ENCODE assay signal across 8 mouse cellular contexts in genomic region chr2:48950252-48950315, GRCm38 (mm10). TPM values are rescaled to one million over a fixed set of nuclear protein-coding genes. Genes with fewer than 3 reads are reported as not detected.
DNase-seq lines count a peak whose midpoint lies in the region; ATAC-seq and TF ChIP-seq lines count a peak whose summit lies in the region.

TSS of gene Orc4 (minus strand) at chr2:48950277.

- no peak for TF ChIP-seq EP300 in heart, postnatal 0 days (IDR thresholded peaks at IDR 0.05; ENCODE audit: low read depth)

- DNase-seq in neural tube, embryonic 11.5 days (ENCODE audit: low spot score), result no peak
- DNase-seq in neural tube, embryonic 10.5 days (ENCODE audit: extremely low spot score, low spot score), result no peak
- DNase-seq in heart, postnatal 0 days (ENCODE audit: low spot score), result no peak
- no peak for DNase-seq in limb, embryonic 11.5 days (ENCODE audit: low spot score)
- no peak for DNase-seq in embryo, embryonic 11 days
- DNase-seq in right cerebral cortex, adult 18-20 months, result no peak

- ATAC-seq in neural tube, embryonic 11.5 days (ENCODE audit: insufficient read depth, low FRiP score, low TSS enrichment), result no peak
- ATAC-seq in embryonic facial prominence, embryonic 15.5 days (ENCODE audit: insufficient number of reproducible peaks, low FRiP score, low TSS enrichment, low read depth), result no peak
- no peak for ATAC-seq in heart, postnatal 0 days (ENCODE audit: insufficient read depth, low read depth)
- ATAC-seq in limb, embryonic 11.5 days (ENCODE audit: insufficient number of reproducible peaks, low FRiP score, low TSS enrichment, low read depth), result no peak; the same call in 1 of the 2 replicates
- ATAC-seq in neutrophil, adult 5-6 weeks (ENCODE audit: extremely low read depth, insufficient number of reproducible peaks, low FRiP score, poor library complexity, severe bottlenecking), result no peak

- H3K27me3 ChIP-seq in neural tube, embryonic 11.5 days (ENCODE audit: control insufficient read depth, insufficient read depth, low read length), result no peaks in the 10 kb centered on the region
- H3K27me3 ChIP-seq in embryonic facial prominence, embryonic 15.5 days, result no peaks in the 10 kb centered on the region
- H3K27me3 ChIP-seq in heart, postnatal 0 days (ENCODE audit: control insufficient read depth, insufficient read depth, low read length), result no peaks in the 10 kb centered on the region
- H3K27me3 ChIP-seq in limb, embryonic 11.5 days (ENCODE audit: control insufficient read depth, insufficient read depth, low read length), result no peaks in the 10 kb centered on the region

- WGBS in neural tube, embryonic 11.5 days, result 0% methylated on average over 2 of the region's 2 CpGs
- WGBS in embryonic facial prominence, embryonic 15.5 days, result 0% methylated on average over 2 of the region's 2 CpGs
- WGBS in heart, postnatal 0 days, result 0% methylated on average over 2 of the region's 2 CpGs
- 0% methylated on average over 2 of the region's 2 CpGs for WGBS in limb, embryonic 11.5 days

- peak within 1 kb of the TSS; percentile 71 for H3K4me3 ChIP-seq in neural tube, embryonic 11.5 days (ENCODE audit: low read depth, low read length)
- peak within 1 kb of the TSS; percentile 88 for H3K4me3 ChIP-seq in embryonic facial prominence, embryonic 15.5 days (replicated peaks)
- H3K4me3 ChIP-seq in heart, postnatal 0 days (ENCODE audit: low read depth, low read length), result peak within 1 kb of the TSS; percentile 96
- H3K4me3 ChIP-seq in limb, embryonic 11.5 days (ENCODE audit: low read depth, low read length), result peak within 1 kb of the TSS; percentile 81

- H3K4me2 ChIP-seq in neural tube, embryonic 11.5 days (ENCODE audit: low read depth), result peak within 1 kb of the TSS; percentile 63
- peak within 1 kb of the TSS; percentile 61 for H3K4me2 ChIP-seq in embryonic facial prominence, embryonic 15.5 days (replicated peaks)
- peak within 1 kb of the TSS; percentile 75 for H3K4me2 ChIP-seq in heart, postnatal 0 days (ENCODE audit: low read depth, low read length)
- peak within 1 kb of the TSS; percentile 56 for H3K4me2 ChIP-seq in limb, embryonic 11.5 days (ENCODE audit: low read depth, severe bottlenecking)

- 0 out of 2 replicates have a peak, but pooled peaks cover 6% of the 10 kb centered on the region for H3K4me1 ChIP-seq in neural tube, embryonic 11.5 days (ENCODE audit: control insufficient read depth, insufficient read depth, low read length)
- peaks cover 3% of the 10 kb centered on the region; the same call in 1 of the 2 replicates for H3K4me1 ChIP-seq in embryonic facial prominence, embryonic 15.5 days
- peaks cover 6% of the 10 kb centered on the region; the same call in 1 of the 2 replicates for H3K4me1 ChIP-seq in heart, postnatal 0 days (ENCODE audit: control insufficient read depth, insufficient read depth)
- H3K4me1 ChIP-seq in limb, embryonic 11.5 days (ENCODE audit: control insufficient read depth, insufficient read depth, low read length), result no peaks in the 10 kb centered on the region

- H3K36me3 ChIP-seq in neural tube, embryonic 11.5 days (ENCODE audit: control insufficient read depth, insufficient read depth, low read length), result no peaks in the 10 kb centered on the region
- no peaks in the 10 kb centered on the region for H3K36me3 ChIP-seq in embryonic facial prominence, embryonic 15.5 days
- H3K36me3 ChIP-seq in heart, postnatal 0 days (replicated peaks; ENCODE audit: control insufficient read depth, insufficient read depth, low read length), result no peaks in the 10 kb centered on the region
- H3K36me3 ChIP-seq in limb, embryonic 11.5 days (ENCODE audit: control insufficient read depth, insufficient read depth, low read length), result no peaks in the 10 kb centered on the region

- TF ChIP-seq CTCF in heart, postnatal 0 days (IDR thresholded peaks at IDR 0.05; ENCODE audit: low read depth), result no peak

- H3K27ac ChIP-seq in neural tube, embryonic 11.5 days (ENCODE audit: low read depth, low read length), result peak within 1 kb of the TSS; percentile 89
- H3K27ac ChIP-seq in embryonic facial prominence, embryonic 15.5 days (replicated peaks), result peak within 1 kb of the TSS; percentile 97
- H3K27ac ChIP-seq in heart, postnatal 0 days (ENCODE audit: low read depth), result peak within 1 kb of the TSS; percentile 96
- peak within 1 kb of the TSS; percentile 81 for H3K27ac ChIP-seq in limb, embryonic 11.5 days (replicated peaks; ENCODE audit: low read depth, low read length)

- no peaks in the 10 kb centered on the region for H3K9me3 ChIP-seq in neural tube, embryonic 11.5 days (ENCODE audit: control insufficient read depth, low read length)
- no peaks in the 10 kb centered on the region for H3K9me3 ChIP-seq in embryonic facial prominence, embryonic 15.5 days (replicated peaks)
- H3K9me3 ChIP-seq in heart, postnatal 0 days (replicated peaks; ENCODE audit: control insufficient read depth, low read length), result no peaks in the 10 kb centered on the region
- H3K9me3 ChIP-seq in limb, embryonic 11.5 days (ENCODE audit: control insufficient read depth, low read length), result no peaks in the 10 kb centered on the region

- H3K9ac ChIP-seq in neural tube, embryonic 11.5 days (ENCODE audit: low read length), result peak within 1 kb of the TSS; percentile 77
- peak within 1 kb of the TSS; percentile 88 for H3K9ac ChIP-seq in embryonic facial prominence, embryonic 15.5 days
- peak within 1 kb of the TSS; percentile 87 for H3K9ac ChIP-seq in heart, postnatal 0 days (replicated peaks; ENCODE audit: low read depth, low read length)
- H3K9ac ChIP-seq in limb, embryonic 11.5 days (ENCODE audit: low read length), result peak within 1 kb of the TSS; percentile 96

RNA-seq across cellular contexts. Expression of gene Orc4, which starts in this region (rescaled TPM):
- 133 and 141 TPM in 2 replicates for polyA plus RNA-seq in neural tube, embryonic 11.5 days (2014; fragmentation: Nextera tagmentation; extraction: Ambion mirVana)
- 88.4 and 90.6 TPM in 2 replicates for polyA plus RNA-seq in embryonic facial prominence, embryonic 15.5 days (2015; fragmentation: Nextera tagmentation; extraction: Ambion mirVana)
- total RNA-seq in heart, postnatal 0 days (2014; rRNA removed; ENCODE audit: low replicate concordance), result 19.8 and 51.9 TPM in 2 replicates
- polyA plus RNA-seq in heart, postnatal 0 days (2015; fragmentation: Nextera tagmentation; extraction: Ambion mirVana), result 64.3 and 68.9 TPM in 2 replicates
- 141 and 146 TPM in 2 replicates for polyA plus RNA-seq in limb, embryonic 11.5 days (2014; fragmentation: Nextera tagmentation; extraction: Ambion mirVana)
- 90.7 and 155 TPM in 2 replicates for total RNA-seq in neutrophil, adult 5-6 weeks (2017)
